Mouse (Mus musculus) left cerebral cortex, postnatal 4 days (tissue): Measurements from ENCODE around the gene Wdtc1. TPM values are rescaled to one million over a fixed set of nuclear protein-coding genes. Genes with fewer than 3 reads are reported as not detected.

Experiments
- DNase-seq: peaks from one replicate; pipeline ENCODE4 v3.0.0-alpha.2; 2022
- intact Hi-C: fragments of 180-260 bp; cut with DNase I; formaldehyde crosslinking; loops from one replicate; pipeline ENCODE4 v1.15.1; 2025
- total RNA-seq, 2 experiments: library from RNA; stranded (reverse); gene quantifications; 2 replicates each; pipeline ENCODE4 v1.2.3; 2021

Wdtc1 gene
- total RNA-seq, 2 experiments from 2014 or later, result 52.0 to 52.9 TPM

GRCm38 (mm10) chr4:133378236-133379045, 25.2 kb upstream of the Wdtc1 start:
- intact Hi-C loops, result no loop called here
- DNase-seq, result no peak

- intact Hi-C loops, result no loop called here
- peak; percentile 51 for DNase-seq
Measured at GRCm38 (mm10) chr4:133375812-133376577, 22.7 kb upstream of the Wdtc1 start.

- intact Hi-C loops, result no loop called here
Measured at GRCm38 (mm10) chr4:133374011-133374410, 20.7 kb upstream of the Wdtc1 start.

GRCm38 (mm10) chr4:133372278-133372665, 19.0 kb upstream of the Wdtc1 start:
- no peak for DNase-seq
- intact Hi-C loops, result no loop called here

More at GRCm38 (mm10) chr4:133374011-133374410, 20.7 kb upstream of the Wdtc1 start:
- DNase-seq, result no peak

GRCm38 (mm10) chr4:133371621-133372277, 18.5 kb upstream of the Wdtc1 start:
- intact Hi-C loops, result no loop called here
- no peak for DNase-seq

GRCm38 (mm10) chr4:133370298-133371274, 17.3 kb upstream of the Wdtc1 start:
- DNase-seq, result no peak
- intact Hi-C loops, result no loop called here

- intact Hi-C loops, result no loop called here
- peak; percentile 96 for DNase-seq
Measured at GRCm38 (mm10) chr4:133369553-133370297, 16.4 kb upstream of the Wdtc1 start, which contains the start of gene Slc9a1. Slc9a1 (plus strand) TSS chr4:133369706.

GRCm38 (mm10) chr4:133354641-133355040, 1.4 kb upstream of the Wdtc1 start:
- DNase-seq, result no peak
- intact Hi-C loops, result no loop called here

GRCm38 (mm10) chr4:133352797-133353196, 484 bp downstream of the Wdtc1 start:
- intact Hi-C loops, result no loop called here
- DNase-seq, result no peak

- DNase-seq, result no peak
- intact Hi-C loops, result no loop called here
Measured at GRCm38 (mm10) chr4:133348051-133348775, 5.1 kb downstream of the Wdtc1 start.

- intact Hi-C loops, result no loop called here
- no peak for DNase-seq
Measured at GRCm38 (mm10) chr4:133347624-133348023, 5.7 kb downstream of the Wdtc1 start.

- intact Hi-C loops, result no loop called here
- no peak for DNase-seq
Measured at GRCm38 (mm10) chr4:133346577-133346976, 6.7 kb downstream of the Wdtc1 start.

GRCm38 (mm10) chr4:133345702-133346101, 7.6 kb downstream of the Wdtc1 start:
- DNase-seq, result no peak
- intact Hi-C loops, result no loop called here

GRCm38 (mm10) chr4:133344112-133344511, 9.2 kb downstream of the Wdtc1 start:
- intact Hi-C loops, result no loop called here
- peak; percentile 56 for DNase-seq

- intact Hi-C loops, result no loop called here
Measured at GRCm38 (mm10) chr4:133340217-133340616, 13.1 kb downstream of the Wdtc1 start.

GRCm38 (mm10) chr4:133339148-133339749, 14.0 kb downstream of the Wdtc1 start:
- intact Hi-C loops, result no loop called here
- DNase-seq, result peak; percentile 99

More at GRCm38 (mm10) chr4:133340217-133340616, 13.1 kb downstream of the Wdtc1 start:
- DNase-seq, result no peak

GRCm38 (mm10) chr4:133338521-133339095, 14.7 kb downstream of the Wdtc1 start:
- no peak for DNase-seq
- intact Hi-C loops, result no loop called here
